Mouse (Mus musculus) lung, adult 2 months (tissue): ENCODE results near the gene 3110082I17Rik. TPM values are rescaled to one million over a fixed set of nuclear protein-coding genes. Genes with fewer than 3 reads are reported as not detected.

Experiments used
- DNase-seq: peaks from one replicate; pipeline ENCODE4 v3.0.0; 2022
- H3K4me1 ChIP-seq: fragments of 200-500 bp; 2 replicates; pipeline ENCODE4 v1.6.1; 2011; ENCODE audit warnings: low read length; ENCODE audit not compliant: control insufficient read depth, insufficient read depth
- H3K4me3 ChIP-seq: fragments of 200-500 bp; replicated peaks from 2 replicates; pipeline ENCODE3; 2011; ENCODE audit warnings: low read depth, mild to moderate bottlenecking, control low read depth, low read length; ENCODE audit errors: extremely low read depth
- CTCF ChIP-seq: fragments of 200-500 bp; IDR thresholded peaks from 2 replicates; pipeline ENCODE4 v1.5.1; 2011; ENCODE audit warnings: mild to moderate bottlenecking, low read length, control low read depth; ENCODE audit not compliant: insufficient read depth
- POLR2A ChIP-seq: fragments of 200-500 bp; IDR thresholded peaks from 2 replicates; pipeline ENCODE4 v1.6.1; 2011; ENCODE audit warnings: low read depth, mild to moderate bottlenecking, control low read depth, low read length, borderline replicate concordance; ENCODE audit errors: extremely low read depth
- WGBS: fragments of 180-500 bp; shearing (Covaris S2); methylation state at CpG from one replicate; pipeline ENCODE4 v1.1.7; 2018; 5-methylcytosine and 5-hydroxymethylcytosine counted together
- polyA plus RNA-seq: library from polyadenylated mRNA; depleted of rRNA; stranded (reverse); fragments of >200 nt; gene quantifications from 2 replicates; pipeline ENCODE4 v1.2.3, GENCODE M21; 2012; rRNA removed

The 3110082I17Rik gene
- 12.2 and 14.0 TPM in 2 replicates for polyA plus RNA-seq

GRCm38 (mm10) chr5:139460384-139461067 is at the start of gene 3110082I17Rik:
3110082I17Rik (minus strand) TSS chr5:139460527.
- peak; percentile 99 for DNase-seq
- TF ChIP-seq CTCF (no peak), POLR2A (no peak)
- 4% methylated on average over 42 of the region's 42 CpGs for WGBS
- H3K4me3 ChIP-seq = peak within 1 kb of the TSS; percentile 78
- H3K4me1 ChIP-seq = no peaks in the 10 kb centered on the region; the same call in 1 of the 2 replicates

GRCm38 (mm10) chr5:139506207-139506606 is 45.9 kb upstream of the 3110082I17Rik start:
- no peak for DNase-seq
- Histone ChIP-seq H3K4me3 (no peak overlapping the region), H3K4me1 (no peaks in the 10 kb centered on the region)
- 15% methylated on average over 5 of the region's 5 CpGs for WGBS
- TF ChIP-seq POLR2A (no peak), CTCF (no peak)

GRCm38 (mm10) chr5:139505073-139505606 is 44.8 kb upstream of the 3110082I17Rik start:
- peak; percentile 79 for DNase-seq
- TF ChIP-seq CTCF (peak; percentile 94), POLR2A (no peak)
- H3K4me3 ChIP-seq = no peak overlapping the region
- WGBS = 4% methylated on average over 14 of the region's 14 CpGs
- H3K4me1 ChIP-seq = no peaks in the 10 kb centered on the region

- Histone ChIP-seq H3K4me1 (no peaks in the 10 kb centered on the region), H3K4me3 (no peak overlapping the region)
- TF ChIP-seq CTCF (no peak), POLR2A (no peak)
- no peak for DNase-seq
- 80% methylated on average over 14 of the region's 14 CpGs for WGBS
Observed at GRCm38 (mm10) chr5:139502281-139502680, 42.0 kb upstream of the 3110082I17Rik start.

- no peaks in the 10 kb centered on the region for H3K4me1 ChIP-seq
- WGBS = 49% methylated on average over 5 of the region's 5 CpGs
- no peak for DNase-seq
- no peak overlapping the region for H3K4me3 ChIP-seq
- no peak for TF ChIP-seq CTCF
- TF ChIP-seq POLR2A = no peak
Observed at GRCm38 (mm10) chr5:139498791-139499190, 38.5 kb upstream of the 3110082I17Rik start.

- 52% methylated on average over 5 of the region's 5 CpGs for WGBS
- TF ChIP-seq POLR2A = no peak
- no peak for TF ChIP-seq CTCF
- Histone ChIP-seq H3K4me3 (no peak overlapping the region), H3K4me1 (no peaks in the 10 kb centered on the region)
- DNase-seq = no peak
Observed at GRCm38 (mm10) chr5:139496939-139497338, 36.6 kb upstream of the 3110082I17Rik start.

- 31% methylated on average over 22 of the region's 22 CpGs for WGBS
- no peak for TF ChIP-seq POLR2A
- TF ChIP-seq CTCF = no peak
- Histone ChIP-seq H3K4me3 (no peak overlapping the region), H3K4me1 (no peaks in the 10 kb centered on the region)
- no peak for DNase-seq
Observed at GRCm38 (mm10) chr5:139495019-139495669, 34.8 kb upstream of the 3110082I17Rik start.

GRCm38 (mm10) chr5:139493690-139494089 is 33.4 kb upstream of the 3110082I17Rik start:
- Histone ChIP-seq H3K4me3 (no peak overlapping the region), H3K4me1 (no peaks in the 10 kb centered on the region)
- TF ChIP-seq POLR2A (no peak), CTCF (no peak)
- DNase-seq = no peak
- 55% methylated on average over 5 of the region's 5 CpGs for WGBS

GRCm38 (mm10) chr5:139491348-139491747 is 31.0 kb upstream of the 3110082I17Rik start:
- Histone ChIP-seq H3K4me3 (no peak overlapping the region), H3K4me1 (no peaks in the 10 kb centered on the region)
- TF ChIP-seq CTCF = no peak
- no peak for TF ChIP-seq POLR2A
- no peak for DNase-seq
- WGBS = 58% methylated on average over 8 of the region's 8 CpGs
